Mouse (Mus musculus) layer of hippocampus, adult 9-10 months (tissue): ENCODE measurements at regions not wholly inside any gene's neighbourhood (a gene's known extent, or its start where the extent isn't known, plus 50 kb on each side); places are given as distances from the start of the nearest gene placed in this dataset.

Source experiments
- DNase-seq: peaks from one replicate; pipeline ENCODE4 v3.0.0; 2022; ENCODE audit warnings: low spot score

DNA sequence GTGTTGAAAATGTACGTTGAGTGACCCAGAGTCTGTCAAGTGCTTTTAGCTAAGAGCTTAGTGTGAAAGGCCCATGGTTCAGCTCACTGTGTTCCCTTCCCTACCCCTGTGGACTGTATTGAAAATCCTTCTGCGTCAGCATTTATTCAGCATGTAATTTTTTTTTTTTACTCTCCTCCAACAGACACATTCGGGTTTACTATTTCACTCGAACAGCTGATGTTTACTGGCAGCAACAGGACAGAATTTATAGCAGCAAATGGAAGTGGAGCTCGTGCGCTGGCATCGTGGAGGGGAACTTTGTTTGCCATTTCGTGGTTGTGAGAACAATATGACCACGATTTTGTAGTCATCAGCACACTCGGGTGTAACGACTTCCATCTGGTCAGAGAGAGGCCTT is 105.0 kb upstream of the Rnaseh2b start:
- DNase-seq: no peak

DNA sequence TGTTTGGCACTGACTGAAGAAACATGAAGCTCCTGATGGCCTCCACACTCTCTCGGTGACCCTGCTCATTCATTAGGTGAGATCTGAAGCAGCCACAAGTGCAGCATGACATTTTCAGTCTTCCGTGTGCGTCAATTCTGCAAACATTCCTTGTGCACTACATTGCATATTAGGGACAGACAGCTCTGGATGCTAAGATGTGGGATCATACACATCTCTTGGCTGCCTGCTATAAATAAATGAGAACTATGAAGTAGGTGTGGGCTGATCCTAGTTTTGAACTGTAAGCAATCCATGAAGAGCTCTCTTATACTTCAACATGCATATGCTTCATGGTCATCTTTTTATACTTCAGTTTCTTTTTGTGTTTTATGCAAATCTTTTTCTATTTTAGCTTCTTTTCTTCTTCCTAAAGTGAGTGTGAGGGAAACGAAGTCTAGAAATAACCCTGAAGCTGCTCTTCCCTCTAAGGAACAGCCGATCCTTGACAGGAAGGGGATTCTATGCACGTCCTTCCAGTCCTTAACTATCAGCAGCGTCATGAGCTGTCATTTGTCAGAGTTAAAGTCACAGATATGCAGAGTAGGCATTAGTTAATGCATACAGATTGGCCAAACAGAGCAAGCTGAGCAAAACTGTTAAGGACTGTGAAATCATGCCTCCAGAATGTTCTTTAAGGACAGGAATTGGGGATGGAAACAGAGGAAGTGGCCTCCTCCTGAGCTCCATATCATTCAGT is 104.1 kb upstream of the Rnaseh2b start:
- no peak for DNase-seq

DNA sequence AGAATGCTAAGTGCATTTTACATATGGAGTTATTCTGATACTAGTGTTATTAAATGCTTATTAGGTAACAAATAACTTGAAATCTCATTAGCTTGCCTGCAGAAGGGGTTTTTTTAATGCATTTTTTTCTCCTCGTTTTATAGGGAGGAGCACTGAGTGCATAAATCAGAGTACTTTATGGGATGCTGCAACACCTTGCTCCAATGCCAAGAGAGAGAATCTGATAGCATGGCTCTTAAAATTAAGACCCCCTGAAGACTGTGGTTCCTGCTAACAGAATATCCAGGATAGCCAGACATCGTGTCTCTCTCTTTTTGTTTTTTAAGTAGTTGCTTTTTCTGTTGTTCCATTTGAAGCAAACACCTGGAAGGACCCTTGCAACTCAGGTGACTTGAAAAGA is 100.8 kb upstream of the Rnaseh2b start:
- no peak for DNase-seq

DNA sequence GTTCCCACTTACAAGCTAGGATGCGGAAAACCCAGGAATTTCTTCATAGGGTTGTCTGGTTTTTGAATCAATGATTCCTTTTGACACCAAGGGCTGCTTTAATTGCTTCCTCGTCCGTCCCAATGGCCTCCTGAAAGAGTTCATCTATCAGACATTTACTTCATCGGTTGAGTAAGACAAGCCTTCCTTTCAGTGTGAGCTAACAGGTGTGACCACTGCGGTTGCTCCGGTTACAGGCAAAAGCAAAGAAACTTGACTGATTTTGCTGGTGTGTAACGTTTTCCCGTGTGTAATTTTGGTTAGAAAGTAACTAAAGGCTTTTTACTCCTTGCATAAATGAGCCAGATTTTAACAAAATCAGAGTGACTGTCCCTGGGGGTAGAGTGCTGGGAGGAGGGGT is 99.6 kb upstream of the Rnaseh2b start:
- no peak for DNase-seq

DNA sequence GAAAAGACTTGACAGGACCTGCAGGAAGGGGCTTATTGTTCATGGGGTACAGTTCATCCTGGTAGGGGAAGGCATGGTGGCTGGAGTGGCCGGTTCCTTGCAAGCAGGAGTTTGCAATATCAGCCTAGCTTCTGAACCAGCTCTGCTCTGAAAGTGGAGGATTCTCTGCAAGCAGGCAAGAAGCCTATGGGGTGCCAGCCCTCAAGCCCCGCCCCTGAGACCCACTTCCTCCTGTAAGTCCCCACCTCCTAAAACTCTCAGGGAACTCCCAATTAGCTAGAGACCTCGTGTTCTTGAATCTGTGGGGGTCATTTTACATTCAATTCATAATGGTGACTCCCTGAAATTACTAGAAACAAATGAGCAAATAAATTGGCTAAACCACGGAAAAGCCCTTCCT is 99.0 kb upstream of the Rnaseh2b start:
- no peak for DNase-seq

DNA sequence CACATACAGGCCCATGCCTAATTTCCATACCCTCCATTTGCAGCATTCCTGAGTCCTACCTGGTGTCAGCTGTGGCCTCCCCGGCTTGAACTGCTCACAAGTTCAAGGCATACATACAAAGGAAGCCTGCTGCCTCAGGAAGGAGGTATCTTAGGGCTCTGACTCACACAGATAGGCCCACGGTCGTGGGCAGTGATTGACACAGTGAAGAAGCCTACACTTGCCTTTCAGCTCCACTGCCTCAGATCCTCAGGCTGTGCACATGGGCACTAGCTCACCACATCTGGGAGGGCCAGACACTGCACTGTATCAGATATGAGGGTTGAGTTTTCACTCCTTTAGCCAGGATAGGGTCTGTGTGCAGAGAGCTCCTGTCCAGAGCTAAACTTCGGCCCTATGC is 95.6 kb upstream of the Rnaseh2b start:
- no peak for DNase-seq

DNA sequence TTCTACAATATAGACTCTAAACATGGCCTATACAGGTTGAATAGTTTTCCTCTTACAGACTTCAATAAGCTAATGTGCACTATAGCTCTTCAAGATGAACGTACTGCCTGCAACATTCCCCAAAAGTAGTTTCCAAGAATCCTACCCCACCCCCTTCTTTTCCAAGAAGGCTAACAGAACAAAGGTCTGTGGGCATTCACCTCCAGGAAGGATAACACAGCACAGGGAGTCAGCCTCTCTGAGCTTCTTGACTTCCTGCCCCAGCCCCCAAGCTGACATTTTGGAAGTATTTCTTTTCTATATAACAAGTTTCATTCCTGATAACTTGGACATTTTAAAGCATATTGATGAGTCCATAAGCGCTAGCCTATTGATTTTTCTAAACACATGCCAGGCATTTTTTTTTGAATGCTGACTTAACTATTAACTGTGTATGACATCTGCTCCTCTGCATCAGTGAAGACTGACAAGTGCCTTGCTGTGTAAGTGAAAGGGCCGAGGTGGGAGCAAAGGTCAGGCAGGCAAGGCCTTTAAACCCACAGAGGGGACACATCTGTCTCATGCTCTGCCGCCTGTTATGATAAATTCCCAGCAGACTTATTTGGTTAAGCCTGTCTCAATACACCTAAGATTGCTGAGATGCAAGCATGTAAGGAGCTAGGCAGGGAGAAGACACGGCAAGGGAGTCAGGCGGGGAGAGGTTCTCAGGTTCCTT is 93.8 kb upstream of the Rnaseh2b start:
- DNase-seq: no peak

DNA sequence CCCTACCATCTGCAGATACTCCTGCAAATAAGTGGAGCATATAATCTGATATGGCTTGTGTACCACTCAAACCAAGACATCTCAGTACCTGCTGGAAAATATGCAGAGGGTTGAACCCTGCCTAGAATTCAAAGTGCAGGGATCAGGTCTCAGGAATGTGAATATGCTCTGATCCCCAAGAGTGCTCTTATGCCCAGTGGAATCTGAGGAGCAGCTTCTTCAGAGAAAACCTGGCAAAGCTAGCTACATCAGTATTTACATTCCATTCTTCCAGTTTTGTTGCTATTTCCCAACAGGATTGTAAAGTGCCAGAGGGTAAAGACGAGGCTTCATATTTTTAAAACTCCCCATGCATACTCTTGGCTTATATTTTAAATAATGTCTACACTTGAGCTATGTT is 77.3 kb upstream of the Rnaseh2b start:
- no peak for DNase-seq

DNA sequence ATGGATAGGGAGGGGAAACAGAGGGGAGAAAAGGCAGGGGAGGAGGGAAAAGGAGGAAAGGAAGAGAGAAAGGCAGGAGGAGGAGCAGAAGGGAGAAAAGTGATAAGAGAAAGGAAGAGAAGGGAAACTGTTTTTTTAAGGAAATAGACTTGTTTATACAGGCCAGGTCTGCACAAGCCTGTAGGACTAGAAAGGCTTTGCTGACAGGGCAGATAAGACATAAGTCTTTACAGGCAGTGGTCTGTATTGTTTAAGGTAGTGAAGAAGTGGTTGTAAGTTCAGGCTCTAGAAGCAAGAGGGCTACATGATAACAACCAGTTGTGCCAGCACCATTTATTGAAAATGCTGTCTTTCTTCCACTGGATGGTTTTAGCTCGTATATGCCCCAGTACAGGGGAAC is 75.4 kb upstream of the Rnaseh2b start:
- no peak for DNase-seq

DNA sequence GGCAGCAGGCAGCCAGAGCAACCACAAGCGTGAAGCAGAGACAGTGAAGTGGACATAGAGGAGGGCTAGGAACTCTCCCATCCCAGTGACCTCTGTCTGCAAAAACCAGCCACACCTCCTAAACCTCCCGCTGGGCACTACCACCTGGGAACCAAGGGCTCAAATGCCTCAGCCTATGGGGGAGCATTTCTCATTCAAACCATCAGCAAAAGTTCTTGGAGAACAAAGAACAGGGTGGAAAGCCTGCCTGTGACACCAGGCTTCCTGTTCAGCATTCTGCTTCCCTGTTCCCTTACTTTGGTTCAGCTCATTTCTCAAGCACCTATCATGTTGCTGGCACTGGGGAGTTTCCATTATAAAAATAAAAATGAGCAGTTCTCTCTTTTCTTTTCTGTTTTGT is 74.4 kb upstream of the Rnaseh2b start:
- no peak for DNase-seq

DNA sequence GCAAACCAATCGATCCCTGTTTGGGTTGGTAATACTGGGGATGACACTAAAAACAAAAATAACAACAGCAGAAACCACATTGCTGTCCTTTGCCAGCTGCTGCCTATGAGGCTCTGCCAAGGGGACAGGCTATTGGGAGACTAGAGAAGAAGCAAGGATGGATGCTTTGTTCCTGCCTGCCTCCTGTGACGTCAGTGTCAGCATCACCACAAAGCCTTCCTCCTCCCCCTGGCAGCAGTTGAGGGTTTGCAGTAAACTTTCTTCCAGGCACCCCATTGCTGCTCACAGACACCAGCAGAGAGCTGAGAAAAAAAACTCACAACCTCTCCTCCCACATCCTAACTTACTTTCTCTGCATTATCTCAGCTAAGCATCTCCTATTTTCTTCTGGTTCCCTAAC is 73.7 kb upstream of the Rnaseh2b start:
- no peak for DNase-seq

DNA sequence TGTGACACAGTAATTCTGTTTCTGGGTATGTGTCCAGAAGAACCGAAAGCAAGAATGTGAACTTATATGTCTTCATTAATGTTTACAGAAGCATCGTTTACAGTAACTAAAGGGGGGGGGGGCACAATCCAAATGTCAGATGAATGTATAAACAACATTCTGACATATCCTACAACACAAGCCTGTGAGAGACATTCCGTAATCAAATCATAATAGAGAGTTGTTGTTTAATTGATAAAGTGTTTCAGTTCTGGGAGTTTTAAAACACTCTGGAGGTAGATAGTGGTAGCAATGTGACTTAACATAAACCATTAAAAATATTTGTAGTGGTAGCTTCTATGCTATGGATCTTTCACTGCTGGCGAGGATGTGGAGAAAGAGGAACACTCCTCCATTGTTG is 71.6 kb upstream of the Rnaseh2b start:
- no peak for DNase-seq
